Mouse (Mus musculus): ENCODE measurements at regions not wholly inside any gene's neighbourhood (a gene's known extent, or its start where the extent isn't known, plus 50 kb on each side); places are given as distances from the start of the nearest gene placed in this dataset.
A peak's percentile ranks its signal among the peaks of the same experiment; 100 is the strongest.

DNA sequence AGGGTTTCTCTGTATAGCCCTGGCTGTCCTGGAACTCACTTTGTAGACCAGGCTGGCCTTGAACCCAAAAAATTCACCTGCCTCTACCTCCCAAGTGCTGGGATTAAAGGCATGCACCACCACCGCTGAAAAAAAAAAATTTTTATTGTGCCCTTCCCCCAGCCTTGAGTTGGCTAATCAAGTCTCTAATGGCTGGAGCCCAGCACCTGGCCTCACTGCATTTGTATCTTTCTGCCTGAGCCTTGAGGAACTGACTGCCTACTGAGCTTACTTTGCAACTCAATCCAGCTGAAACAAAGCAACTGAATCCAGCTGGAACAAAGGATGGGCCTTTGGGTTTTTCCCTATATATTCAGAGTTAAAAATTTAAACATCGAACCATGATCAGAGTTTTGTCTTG is 153.3 kb upstream of the Ccnh start:
- no peak for DNase-seq (ENCODE audit: low spot score in 2 of 2)

DNA sequence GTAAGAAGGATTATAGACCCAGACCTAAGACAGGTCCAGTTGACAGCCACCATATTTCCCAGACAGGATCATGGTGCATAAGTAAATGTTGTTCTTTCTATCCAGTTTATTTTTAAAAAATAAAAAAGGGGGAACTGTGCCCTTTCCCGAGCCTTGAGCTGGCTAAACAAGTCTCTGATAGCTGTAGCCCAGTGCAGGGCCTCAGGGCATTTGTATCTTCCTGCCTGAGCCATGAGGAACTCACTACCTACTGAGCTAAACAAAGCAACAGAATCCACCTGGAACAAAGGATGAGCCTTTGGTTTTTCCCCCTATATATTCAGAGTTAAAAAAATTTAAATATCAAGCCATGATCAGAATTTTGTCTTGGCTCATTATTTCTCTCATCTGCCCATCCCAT is 152.4 kb upstream of the Ccnh start:
- DNase-seq (ENCODE audit: low spot score in 2 of 2), result no peak

DNA sequence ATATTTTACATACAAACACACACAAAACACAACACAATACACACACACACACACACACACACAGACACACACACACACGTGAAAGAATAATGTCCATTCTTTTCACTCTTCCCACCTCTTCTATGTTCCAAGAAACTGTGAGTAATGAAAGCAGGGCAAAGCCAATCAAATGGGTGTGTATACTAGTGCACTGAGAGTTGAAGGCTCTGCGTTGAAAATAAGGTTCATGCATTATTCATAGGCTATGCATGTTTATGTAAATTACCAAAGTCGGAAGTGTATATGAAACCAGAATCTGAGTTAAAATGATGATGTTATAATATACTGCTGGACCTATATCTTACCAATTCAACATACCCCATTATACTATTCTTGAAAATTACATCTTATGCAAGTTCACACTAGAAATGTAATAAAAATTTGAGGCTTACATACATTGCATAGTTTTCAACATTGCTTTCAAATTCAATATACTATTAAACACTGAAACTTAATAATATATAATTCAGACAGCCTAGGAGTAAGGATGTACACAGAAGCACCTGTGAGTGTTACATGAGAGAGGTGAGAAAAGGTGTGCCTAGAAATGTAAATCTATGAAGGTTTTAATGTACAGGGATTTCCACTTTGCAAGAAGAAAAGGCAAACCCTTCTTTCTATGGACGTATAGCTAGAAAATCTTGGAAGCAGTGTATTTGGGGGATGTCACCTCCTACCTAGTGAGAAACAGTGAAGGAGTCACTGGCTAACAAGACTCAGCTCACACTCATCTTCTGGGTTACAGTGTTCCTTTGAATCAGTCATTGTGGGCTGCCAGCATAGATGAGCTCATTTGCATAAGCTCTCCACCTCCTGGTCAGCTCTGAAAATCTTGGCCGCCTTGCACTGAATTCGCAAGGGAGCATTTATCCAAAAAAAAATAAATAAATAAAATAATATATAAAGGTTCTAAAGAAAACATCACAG is 122.3 kb upstream of the Ccnh start:
- DNase-seq (ENCODE audit: low spot score in 2 of 2), result no peak

DNA sequence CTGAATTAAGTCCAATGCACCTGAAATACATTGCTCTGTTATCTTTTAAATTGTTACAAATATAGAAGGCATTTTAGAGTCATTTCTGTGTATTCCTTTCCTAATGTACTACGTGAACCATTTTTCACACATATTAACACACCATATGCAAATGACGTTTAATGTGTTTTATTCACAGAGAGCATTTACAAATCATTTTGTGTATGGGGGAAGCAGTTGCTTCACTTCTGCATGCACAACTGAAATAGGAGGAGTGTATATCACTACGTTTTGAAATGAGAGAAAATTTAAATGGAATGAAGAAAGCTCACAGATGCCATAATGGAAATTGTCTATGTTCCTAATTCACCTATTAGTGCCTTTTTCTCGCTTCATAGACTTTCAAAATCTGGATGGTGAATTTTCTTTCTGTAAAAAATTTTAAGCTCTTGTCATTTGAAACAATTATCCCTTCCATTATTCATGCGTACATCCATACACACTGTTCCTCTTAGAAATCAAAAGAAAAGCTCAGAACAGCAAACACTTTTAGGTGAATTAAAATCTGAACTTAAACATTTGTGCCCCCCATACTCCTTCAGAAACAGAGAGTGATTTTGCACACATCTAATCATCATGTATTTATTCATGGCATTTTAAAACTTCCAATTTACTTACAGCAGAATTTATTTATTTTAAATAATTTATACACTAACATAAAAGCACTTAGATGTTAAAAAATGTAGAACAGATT is 121.5 kb upstream of the Ccnh start:
- DNase-seq (ENCODE audit: low spot score in 2 of 2), result no peak

DNA sequence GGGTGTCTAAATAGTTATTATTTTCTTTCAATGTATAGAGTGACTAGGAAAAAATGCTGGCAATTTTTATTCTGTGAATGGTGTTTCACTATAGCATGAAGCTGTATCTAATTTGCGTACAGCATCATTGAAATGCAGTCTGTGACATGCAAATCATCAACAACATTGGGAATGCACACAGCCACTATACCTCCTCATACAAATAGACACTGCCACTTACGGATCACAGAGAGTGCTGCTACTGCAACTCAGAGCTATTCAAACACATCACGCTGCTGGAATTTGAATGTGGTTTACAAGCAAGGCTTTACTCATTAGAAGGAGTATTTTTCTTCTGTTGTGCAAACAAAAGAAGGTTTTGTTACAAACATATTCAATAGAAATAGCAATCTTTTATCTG is 120.8 kb upstream of the Ccnh start:
- DNase-seq (ENCODE audit: low spot score in 2 of 2), result no peak

DNA sequence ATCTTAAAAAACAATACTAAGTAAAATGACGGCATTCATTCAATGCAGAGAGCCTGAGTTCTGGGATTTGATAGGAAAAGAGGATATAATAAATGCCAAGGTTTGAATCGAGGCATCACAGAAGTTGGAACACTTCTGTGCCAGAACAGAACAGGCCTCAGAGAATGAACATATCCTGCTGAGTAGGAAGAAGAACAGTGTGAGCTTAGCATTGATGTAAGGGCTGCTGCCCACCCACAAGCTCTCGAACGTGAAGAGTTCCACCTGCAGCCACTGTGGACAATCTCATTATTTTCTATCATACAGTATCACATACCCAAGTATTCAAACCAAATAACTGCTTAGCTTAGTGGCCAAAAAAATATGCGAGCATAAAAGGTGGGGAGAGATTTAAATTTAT is 105.9 kb upstream of the Ccnh start:
- no peak for DNase-seq (ENCODE audit: low spot score in 2 of 2)

DNA sequence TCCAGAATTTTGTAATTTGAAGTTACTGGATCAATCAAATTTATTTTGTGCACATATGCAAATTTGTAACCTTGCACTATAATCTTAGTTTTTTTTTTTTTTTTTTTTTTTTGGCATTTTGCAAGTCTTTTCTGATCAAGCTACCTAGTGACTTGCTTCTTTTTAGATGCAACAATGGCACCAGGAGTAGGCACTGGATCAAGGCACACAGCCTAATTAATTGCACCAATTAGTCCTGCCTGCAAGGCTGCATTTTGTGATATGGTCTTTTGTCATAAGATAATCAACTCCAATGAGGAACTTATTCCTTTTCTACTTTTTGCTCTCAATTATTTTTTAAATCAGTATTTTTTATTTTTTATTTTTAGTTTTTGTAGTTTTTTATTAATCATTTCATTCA is 105.5 kb upstream of the Ccnh start:
- no peak for DNase-seq (ENCODE audit: low spot score in 2 of 2)

DNA sequence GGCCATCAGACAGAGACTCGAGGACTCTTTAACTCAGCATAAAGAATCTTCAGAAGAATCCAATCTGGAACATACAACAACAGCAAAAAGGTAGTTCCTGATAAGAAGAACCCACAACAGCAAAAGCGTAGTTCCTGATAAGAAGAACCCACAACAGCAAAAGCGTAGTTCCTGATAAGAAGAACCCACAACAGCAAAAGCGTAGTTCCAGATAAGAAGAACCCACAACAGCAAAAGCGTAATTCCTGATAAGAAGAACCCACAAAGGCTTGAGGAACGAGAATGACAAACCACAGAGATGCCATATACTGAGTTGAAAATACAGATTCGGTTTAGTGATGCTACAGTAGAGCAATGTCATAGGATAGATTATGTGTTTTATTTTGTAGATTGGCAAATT is 93.0 kb upstream of the Ccnh start:
- DNase-seq (ENCODE audit: low spot score in 2 of 2), result no peak

DNA sequence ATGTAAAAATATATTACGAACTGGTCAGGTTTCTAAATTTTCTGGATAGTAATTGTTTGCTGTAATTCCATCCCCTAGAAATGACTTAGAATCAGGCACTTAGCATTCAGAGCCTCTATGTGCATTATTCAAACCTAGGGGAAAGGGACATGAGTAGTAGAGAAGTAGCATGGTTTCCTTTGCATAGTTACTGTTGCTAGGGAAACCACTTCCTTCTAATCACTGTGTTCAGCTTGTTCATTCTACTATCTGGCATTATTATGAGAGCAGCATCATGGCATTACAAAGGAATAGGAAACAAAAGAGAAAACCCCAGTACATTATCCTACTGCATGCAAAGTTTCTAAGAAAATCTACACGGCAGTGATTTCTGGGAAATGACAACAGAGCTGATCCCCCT is 65.9 kb upstream of the Ccnh start:
- DNase-seq (ENCODE audit: low spot score in 2 of 2), result no peak

DNA sequence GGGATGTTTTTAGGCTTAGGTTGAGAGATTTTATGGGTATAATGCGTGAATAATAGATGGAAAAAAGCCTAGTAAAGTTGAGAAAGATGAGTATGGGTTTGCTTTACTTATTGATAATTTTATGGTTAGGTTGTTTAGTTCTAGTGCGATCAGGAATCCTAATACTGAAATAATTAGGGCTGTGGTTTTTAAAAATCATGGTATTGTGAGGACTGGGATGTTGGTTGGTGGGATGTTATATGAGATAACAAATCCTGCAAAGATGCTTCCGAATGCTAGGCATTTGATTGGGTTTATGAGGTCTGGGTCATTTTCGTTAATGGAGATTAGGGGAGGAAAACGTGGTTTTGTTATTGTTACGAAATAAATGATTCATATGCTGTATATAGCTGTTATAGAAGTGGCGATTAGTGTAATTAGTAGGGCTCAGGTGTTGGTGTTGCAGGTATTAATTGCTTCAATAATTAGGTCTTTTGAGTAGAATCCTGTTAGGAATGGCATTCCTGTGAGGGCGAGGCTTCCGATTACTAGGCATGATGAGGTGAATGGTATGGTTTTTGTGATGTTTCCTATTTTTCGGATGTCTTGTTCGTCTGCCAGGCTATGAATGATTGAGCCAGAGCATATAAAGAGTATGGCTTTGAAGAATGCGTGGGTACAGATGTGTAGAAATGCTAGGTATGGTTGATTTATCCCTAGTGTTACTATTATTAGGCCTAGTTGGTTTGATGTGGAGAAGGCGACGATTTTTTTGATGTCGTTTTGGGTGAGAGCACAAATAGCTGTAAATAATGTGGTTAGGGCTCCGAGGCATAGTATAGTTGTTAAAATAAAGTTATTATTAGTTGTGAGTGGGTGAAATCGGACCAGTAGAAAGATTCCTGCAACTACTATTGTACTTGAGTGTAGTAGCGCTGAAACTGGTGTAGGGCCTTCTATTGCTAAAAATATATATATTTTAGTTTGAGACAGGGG is 62.3 kb upstream of the Ccnh start:
- peak in 1 of 2 experiments; percentile 1 for DNase-seq (ENCODE audit: low spot score in 2 of 2)

DNA sequence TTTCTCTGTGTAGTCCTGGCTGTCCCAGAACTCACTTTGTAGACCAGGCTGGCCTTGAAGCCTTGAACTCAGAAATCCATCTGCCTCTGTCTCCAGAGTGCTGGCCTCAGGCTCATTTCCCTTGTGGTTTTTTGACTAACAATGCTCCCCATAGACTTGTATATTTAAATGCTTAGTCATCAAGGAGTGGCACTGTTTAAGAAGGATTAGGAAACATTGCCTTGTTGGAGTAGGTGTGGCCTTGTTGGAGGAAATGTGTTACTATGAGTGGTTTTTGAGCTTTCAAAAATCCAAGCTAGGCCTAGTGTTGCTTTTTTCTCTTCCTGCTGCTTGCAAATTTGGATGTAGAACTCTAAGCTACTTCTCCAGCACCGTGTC is 61.7 kb upstream of the Ccnh start:
- no peak for DNase-seq (ENCODE audit: low spot score in 2 of 2)

Data from heart, adult 9 months (tissue).